Mouse (Mus musculus) spleen, postnatal 14 days (tissue): Measurements from ENCODE around the gene Kdm8.
"Not testable (repeated sequence)": the region's sequence is repeated elsewhere in the genome, so short reads cannot be mapped to it uniquely, and the experiment has no call there.

Experiments
- DNase-seq, 2 experiments: peaks; one replicate each; pipeline ENCODE4 v3.0.0; 2021 to 2022; ENCODE audit warnings: low spot score in 2 of 2

The Kdm8 gene

DNA sequence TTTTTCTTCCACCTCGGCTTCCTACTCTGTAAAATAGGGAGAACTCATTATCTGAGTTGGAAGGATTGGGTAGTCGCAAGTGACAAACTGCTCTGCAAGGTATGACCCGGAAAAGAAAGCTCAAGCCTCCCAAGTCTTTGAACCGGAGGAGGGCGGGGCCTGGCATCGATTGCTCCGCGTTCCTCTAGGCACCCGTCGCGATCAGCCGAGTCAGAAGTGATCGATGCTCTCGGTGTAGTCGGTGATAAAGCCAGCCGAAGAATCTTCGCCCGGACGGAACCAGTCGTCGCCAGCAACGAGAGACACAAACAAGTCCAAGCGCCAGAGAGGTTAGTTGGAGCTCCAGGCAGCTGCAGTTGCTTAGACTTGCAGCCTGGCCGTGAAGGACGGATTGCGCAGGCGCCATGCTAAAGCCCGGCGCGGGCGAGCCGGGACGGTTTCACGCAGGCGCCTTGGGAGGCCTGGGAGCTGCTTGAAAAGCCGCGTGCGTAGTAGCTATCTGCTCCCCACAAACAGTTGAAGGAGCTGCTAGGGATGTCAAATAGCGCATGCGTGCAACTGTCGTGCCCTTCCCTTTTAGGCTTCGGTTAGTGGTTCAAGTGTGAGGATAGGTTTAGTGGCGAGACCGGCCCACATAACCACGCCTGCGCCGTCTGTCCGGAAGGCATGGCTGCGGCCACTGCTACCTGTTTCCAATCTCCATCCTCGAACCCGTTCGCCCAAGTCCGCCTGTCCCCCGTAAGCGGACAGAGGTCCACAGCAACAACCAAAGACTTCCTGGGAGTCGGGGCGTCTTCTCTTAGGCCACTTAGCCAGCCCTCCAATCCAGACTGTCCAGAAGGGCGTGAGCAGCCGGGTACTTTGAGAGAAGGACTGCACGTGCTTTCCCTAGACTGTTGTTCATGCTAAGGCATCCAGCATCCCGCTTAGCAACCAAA, at the start of gene Kdm8:
Gene Kdm8 (plus strand): TSS at position 213 of the 938 bp plus-strand sequence.
- DNase-seq: peak; percentile 86 to 87

DNA sequence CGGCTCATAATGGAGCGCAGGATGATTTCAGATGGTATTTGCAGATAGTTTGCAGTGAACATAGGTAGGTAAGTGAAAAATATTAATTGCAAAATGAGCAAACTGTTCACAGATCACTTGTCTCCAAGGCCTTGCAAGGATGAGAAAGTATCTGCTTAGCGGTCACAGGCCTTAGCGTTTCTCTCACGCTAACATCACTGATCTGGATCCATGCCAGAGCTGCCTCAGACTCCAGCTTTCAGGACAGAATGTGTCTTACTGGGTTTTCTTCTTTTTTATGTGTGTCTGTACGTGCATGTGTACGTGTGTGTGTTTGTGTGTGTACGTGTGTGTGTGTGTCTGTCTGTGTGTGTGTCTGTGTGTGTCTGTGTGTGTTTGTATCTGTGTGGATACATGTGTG, 46.4 kb upstream of the Kdm8 start:
- DNase-seq: no peak

DNA sequence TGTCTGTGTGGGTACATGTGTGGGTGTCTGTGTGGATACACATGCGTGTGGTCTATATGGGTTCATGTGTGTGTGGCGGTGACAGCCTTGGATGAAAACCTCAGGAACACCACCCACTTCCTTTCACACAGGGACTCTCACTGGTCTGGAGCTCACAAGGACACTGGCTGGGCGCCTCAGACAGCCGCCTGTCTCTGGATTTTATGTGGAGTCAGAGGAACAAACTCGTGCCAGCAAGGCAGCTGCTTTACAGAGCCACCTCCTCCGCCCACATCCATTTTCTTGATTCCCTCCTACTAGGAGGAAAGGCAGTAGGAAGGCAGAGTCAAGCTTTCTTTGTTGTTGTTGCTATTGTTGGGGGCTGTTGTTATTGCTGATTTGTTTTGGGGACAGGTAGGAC, 45.8 kb upstream of the Kdm8 start:
- DNase-seq: no peak

DNA sequence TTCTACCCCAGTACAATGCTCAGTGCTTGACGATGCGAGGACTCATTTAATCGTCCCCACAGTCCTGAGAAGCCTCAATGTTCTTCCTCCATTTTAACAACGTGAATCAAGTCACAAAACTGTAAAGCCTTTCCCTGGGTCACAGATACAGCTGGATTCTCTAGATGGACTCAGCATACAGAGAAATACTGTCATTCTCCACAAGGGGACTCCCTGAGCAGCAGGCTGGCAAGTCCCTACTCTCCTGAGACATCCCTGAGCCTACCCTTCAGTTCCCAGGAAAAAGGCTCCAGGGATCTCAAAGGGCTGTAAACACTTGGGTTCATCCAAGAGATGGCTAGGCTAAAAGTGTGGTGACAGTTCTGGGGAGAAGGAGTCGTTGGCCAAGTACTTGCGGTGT, 37.3 kb upstream of the Kdm8 start:
- no peak for DNase-seq

DNA sequence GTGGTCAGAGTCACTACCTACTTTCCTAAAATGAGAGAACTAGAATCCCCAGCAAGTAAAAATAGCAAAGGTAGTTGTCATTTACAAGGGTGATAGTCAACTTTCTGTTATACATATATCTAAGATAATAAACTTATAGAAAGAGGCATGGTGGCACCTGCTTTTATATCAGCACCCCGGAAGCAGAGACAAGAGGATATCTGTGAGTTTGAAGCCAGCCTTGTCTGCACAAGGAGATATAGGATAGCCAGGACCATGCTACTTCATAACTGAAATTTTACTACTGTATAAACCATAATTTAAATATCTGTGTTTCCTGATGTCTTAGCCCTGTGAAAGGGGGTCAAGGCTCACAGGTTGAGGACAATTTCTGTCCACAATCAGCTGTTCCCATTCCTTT, 29.4 kb upstream of the Kdm8 start:
- no peak for DNase-seq

DNA sequence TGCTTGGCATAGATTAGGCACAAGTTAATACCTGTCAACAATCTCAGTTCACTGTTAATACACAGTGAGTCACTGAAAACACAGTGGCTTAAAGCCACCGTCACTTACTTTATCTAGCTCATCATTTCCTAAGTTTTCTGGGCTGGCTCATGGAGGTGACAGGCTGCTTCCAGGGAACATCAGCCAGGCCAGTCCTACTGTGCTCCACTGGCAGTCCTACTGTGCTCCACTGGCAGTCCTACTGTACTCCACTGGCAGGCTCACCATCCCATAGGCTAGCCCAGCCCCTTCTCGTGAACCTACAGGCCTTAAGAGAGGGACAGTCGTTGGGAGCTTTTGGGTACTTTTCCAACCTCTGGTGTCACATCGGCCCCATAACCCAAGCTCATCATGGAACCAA, 28.7 kb upstream of the Kdm8 start:
- no peak for DNase-seq

DNA sequence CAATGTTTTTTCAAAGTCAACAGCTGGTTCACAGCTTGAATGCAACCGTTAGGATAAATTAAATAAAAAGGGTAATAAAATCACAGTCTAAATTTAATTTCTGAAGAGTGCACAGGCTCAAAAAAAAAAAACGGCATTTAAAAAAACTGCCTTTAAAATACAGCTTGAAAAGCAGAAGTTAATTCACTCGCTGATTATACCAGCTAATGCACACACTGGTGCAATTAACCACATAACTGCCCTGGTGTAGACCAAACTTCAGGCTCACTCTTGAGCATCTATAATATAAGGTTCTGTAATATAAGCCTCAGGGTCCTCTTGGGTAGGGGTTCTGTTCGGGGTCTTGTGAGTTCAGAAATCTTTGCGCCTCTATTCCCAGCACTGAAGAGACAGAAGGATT, 27.7 kb upstream of the Kdm8 start:
- no peak for DNase-seq

DNA sequence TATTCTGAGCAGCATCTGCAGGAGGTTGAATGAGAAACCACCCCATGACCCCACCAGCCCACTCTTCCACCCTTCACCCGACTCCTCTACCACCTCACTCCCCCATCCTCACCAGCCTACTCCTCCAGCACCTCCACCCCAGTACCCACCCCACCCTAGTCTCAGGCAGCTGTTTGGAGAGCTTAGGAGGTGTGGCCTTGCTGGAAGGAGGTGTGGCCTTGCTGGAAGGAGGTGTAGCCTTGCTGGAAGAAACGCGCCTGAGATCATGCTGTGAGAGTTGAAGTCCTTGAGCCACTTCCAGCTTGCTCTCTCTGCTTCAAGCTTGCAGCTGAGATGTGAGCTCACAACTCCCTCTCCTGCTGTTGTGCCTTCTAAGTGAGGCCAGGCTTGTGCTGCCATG, 26.1 kb upstream of the Kdm8 start:
- DNase-seq: no peak

DNA sequence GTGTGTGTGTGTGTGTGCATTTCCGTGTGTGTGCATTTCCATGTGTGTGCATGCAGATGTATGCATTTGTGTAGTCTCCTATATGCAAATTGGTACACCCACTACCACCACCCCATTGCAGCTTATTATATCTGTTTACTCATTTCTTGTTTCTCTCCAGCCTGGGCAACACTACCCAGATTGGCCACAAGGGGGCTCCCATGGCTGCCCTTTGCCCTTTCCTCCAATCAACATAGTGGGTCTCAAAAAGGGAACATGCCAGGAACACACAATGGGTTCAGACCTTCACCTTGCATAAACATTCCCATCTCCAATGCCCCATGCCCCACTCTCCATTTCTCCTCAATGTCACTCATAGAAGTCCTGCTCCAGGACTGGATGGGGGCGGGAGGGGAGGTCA, 24.3 kb upstream of the Kdm8 start:
- DNase-seq: peak; percentile 53 to 70

DNA sequence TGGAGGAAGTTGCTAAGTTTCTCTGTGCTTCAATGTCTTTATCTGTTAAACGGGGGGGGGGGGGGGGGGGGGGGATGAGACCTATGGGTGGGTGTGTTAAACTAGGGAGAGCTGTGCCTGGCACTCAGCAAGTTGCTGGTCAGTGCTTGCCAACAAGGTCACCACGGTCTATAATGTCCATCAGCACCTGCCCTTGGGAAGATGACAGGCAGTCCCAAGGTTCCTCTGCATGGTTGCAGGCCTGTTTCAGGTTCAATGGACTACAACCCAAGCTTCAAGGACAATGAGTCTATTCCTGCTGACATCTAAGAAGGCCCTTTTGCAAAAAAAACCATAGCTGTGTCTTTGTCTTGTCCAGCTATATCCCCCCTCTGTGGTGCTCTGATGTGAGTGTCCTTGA, 22.6 kb upstream of the Kdm8 start:
- no peak for DNase-seq

DNA sequence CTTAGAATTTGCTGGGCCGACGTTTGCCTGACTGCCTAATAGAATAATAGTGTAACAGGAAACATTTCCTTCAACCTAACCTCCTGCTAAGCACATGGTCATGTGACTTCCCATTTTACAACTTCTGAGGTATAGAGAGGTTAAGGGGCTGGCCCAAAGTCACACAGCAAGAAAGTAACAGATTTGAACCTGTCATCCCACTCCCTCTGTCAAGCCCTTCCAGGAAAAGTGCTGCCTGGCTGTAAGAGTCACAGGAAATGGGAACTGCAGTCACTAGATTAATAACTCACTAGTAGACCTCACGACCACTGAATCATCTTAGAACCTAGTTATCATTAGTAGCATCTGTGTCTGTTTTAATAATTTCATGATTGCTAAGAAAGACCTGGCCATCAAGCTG, 21.4 kb upstream of the Kdm8 start:
- DNase-seq: no peak

DNA sequence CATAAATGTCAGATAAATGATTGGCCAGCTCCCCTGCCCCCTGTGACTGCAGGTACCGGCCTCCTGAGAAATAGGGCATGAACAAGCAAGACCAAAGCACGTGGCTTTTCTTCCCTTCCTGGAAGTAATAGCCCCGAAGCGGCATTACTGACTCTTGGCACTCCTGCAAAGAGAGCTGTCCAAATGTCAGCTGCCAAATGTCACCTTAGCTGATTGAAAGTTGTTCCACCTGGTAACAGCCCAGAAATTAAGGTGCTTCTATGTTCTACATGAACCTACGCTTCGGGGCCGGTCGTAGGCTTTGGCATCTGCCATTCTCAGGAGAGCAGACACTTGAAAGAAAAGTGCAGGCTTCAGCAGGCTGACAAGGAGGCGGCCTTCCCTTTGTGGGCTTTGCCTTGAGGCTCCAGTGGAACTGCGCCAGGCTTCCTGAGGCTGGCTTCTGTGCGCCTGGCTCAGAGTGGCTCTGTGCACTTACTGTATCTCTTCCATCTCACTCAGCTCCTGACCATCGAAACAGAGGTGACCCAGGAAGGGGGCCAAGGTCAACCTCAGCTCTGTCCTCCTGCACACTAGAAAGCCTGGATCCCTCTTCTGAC, 16.9 kb upstream of the Kdm8 start:
- DNase-seq: no peak

DNA sequence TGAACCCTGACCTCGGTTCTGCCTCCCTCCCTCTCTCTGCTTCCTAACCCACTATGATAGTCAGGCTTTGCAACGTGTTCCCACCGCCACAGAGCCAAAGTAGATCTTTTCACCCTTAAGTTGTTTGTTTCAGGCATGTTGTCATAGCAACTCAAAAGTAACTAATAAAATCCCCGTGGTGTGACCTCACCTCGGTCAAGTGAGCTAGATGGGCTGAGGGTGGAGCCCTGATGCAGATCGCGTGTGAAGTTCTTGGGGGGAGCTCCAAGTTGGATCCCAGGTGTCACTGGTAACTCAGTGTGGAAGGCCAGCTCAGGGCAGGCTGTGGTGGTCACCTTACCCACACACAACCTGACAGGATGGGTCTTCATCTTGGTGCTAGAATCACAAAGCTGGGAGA, 16.1 kb upstream of the Kdm8 start:
- no peak for DNase-seq

DNA sequence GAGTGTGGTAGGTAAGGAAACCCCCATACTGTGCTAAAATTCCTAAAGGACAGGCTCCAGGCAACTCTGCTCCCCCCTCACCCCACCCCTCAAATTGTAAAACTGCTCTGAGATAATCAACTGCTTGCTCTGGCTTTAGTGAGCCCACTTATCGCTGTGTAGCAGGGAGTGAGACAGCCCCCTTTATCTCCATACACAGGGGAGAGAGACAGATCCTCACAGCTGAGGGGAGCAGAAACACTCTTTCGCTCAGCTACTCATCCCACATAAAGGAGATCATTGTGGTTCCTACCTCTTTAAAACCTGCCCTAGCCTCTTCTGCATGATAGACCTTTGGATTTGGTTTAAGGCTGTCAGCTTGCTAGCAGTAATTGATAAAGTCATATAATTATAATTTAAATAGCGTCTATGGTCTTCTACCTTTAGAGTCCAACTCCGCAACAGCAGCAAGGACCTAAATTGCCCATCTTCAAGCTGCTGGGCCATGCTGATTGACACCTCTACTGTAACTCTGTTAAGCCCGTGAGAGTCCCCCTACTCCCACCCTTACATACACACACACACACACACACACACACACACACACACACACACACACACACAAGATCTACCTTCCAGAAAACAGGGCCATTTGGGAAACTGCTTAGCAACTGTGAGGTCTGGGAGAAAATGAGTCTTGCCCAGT, 15.5 kb upstream of the Kdm8 start:
- DNase-seq: not testable (repeated sequence)

DNA sequence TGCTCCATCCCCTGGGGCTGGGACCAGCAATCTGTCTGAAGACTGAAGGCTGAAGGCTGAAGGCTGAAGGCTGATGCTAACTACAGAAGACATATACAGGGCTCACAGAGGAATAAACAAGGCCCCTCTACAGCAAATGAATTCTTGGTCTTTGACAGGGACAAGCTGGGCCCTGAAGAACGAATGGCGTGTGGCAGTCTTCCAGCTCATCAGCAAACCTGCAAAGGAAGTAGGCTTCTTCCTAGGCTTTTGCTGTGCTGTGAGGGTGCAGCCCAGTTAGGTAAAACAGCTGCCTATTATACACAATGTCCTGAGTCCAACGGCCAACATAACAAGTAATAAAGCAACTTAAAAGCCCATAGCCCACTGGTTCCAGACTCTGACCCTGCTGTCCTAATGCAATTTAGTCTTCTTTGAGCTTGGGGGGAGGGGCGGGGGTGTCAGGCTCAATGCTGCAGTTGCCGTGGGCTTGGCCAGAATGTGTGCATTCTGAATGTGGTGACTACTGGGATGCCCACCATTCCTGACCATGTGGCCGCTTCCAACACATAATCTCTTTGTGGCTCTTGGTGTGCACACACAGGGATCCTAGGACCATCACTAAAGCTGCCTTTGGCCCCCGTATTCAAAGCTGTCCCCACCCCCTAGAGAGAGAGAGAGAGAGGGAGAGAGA, 14.2 kb upstream of the Kdm8 start:
- no peak for DNase-seq

DNA sequence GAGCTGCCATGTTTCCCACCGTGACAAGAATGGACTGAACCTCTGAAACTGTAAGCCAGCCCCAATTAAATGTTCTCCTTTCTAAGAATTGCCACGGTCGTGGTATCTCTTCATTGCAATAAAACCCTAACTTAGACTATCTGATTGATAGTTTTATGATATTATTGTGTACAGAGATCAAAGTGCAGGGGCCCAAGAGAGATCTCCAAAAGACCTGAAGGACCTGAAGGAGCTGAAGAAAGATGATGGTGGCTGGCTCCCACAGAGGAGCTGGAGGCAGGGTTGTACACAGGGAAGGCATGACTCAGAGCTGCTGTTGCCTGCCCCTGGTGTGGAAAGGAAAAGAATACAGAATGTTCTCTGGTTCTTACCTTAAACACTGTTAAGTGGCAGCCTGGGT, 10.6 kb upstream of the Kdm8 start:
- DNase-seq: no peak

DNA sequence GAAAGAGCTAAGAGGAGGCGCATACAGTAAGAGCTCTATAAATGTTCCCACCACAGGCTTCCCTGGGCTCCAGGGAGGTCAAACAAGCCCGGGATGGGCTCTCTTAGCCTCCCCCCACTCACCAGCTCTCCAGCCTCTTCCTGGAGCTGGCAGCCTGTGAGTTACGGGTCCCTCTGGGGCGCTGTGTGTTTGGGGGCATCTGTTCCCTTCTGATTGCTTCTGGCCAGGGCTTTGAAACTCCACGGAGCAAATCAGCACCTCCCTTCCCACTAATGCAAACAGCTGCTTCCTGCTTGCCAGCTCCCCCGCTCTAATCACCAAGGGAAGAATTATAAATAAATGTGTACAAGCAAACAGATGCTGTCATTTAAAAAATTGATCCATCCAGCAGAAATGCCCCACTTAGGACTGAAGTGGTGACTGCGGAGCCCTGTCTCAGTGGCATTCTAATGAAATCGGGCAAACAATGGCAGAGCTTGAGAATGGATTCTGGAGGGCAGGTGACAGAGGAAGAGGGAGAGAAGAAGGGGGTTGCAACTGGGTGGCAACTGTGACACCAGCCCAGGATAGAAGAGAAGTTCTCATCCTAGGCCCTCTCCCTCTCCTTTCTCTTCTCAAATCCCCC, 9.7 kb upstream of the Kdm8 start:
- DNase-seq: no peak

DNA sequence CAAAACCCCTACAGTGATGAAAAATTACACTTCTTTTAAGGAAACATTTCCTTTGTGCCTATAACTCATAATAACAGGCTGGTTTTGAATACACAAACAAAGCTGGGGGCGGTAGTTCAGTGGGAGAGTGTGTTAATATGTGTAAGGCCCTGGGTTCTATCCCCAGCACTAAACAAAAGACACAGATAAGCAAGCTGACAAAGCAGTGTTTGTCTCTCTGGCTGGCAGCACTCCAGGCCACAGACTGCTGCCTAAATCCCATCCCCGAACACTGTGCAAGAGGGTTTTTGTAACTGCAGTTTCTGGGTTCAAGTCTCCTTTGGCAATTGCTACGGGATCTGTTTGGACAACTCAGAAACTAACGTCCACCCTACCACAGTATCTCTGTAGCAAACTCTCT, 2.2 kb upstream of the Kdm8 start:
- no peak for DNase-seq

DNA sequence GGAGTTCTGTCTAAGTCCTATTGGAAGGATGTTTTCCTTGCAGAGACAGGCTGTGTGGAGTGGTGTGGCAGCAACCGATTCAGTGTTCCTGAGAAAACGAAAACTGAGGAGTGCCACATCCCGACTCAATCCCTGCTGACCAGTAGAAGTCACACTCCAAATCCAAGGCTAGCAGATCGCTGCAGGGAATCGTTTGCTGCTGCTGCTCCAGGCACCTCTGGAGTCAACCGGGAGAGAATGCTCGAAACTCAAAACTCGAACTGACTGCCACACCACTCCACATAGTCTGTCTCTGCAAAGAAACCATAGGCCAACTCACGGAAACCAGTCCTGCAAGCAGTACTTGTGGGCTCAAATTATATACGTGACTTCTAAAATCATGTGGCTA, 406 bp upstream of the Kdm8 start:
- no peak for DNase-seq

DNA sequence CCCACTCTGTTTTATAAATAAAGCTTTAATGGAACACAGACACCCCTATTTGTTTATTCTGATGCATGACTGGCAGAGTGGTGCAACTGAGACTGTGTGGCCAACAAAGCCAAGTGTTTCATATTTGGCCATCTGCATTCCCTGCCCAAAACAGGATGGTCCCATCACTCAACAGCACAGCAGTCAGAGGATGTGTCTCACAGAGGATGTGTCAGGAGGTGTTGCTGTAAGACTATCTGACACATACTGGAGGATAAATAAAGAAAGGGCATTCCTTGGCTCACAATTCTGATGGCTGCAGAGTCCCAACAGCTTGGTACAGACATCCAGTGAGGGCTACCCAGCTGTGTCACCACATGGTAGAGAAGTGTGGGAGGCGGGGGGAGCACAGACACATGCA, 6.2 kb downstream of the Kdm8 start:
- no peak for DNase-seq

DNA sequence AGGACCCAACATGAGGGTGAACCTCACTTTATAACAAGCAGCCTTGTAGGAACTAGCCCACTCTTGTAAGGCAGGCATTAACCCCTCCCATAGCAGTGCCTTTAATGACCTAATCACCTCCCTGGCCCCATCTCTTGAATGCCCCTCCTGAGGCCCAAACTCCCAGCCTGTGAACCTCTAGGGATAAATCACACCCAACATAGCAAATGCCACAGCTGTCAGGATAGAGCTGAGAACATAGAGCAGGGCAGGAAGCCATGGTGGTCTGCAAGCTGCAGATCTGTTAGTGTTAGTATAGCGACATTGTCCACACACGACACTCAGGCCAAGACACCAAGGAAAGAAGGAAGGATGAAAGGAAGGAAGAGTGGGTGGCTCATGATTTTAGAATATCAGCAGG, 6.6 kb downstream of the Kdm8 start:
- no peak for DNase-seq

DNA sequence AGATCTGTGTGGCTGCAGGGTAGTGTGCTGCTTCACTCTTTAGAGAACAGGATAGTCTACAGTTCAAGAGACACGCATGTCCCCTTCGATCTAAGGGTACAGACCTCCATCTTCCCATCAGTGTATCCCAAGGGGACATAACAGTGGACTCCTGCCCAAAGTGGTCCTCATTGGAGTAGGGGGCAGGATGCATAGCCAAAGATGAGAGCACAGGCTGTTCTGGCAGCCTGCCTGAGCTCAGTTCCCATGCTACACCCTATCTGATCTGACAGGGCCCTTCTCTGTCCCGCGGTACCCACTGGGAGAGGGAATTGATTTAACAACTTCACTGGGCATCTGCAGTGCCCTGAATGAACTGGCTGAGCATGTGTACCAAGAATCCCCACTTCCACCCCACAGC, 9.2 kb downstream of the Kdm8 start:
- DNase-seq: no peak
